Mouse (Mus musculus) frontal cortex, postnatal 14 days (tissue): ENCODE data around the gene Ap4m1.
"Not testable (repeated sequence)": the region's sequence is repeated elsewhere in the genome, so short reads cannot be mapped to it uniquely, and the experiment has no call there.

Experiments
- DNase-seq, 2 experiments: peaks; one replicate each; pipeline ENCODE4 v3.0.0; 2022; ENCODE audit warnings: low spot score in 2 of 2

Gene Ap4m1

GRCm38 (mm10) chr5:138195463-138195862, 23.7 kb downstream of the Ap4m1 start:
- no peak for DNase-seq

DNA sequence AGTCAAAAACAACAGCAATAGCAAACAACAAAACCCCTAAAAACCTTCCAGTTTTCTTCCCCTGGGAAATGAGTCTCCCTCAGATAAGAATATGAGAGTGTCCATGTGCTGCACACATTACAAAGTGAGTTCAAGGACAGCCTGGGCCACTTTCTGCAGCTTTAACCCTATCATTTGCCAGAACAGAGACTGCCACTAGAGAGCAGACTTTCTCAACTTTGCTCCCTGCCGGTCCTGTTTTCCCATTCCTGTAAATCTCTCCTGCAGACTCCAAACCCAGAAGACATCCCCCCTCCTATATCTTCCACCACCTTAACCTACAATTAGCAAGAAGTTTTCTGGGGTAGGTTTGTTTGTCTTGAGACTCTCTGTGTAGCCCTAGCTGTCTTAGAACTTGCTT, 27.8 kb downstream of the Ap4m1 start:
- DNase-seq = no peak

GRCm38 (mm10) chr5:138202086-138202485, 30.3 kb downstream of the Ap4m1 start:
- DNase-seq = no peak

GRCm38 (mm10) chr5:138207253-138207652, 35.5 kb downstream of the Ap4m1 start:
- DNase-seq = no peak

- DNase-seq = no peak
Measured at GRCm38 (mm10) chr5:138207873-138208272, 36.1 kb downstream of the Ap4m1 start.

GRCm38 (mm10) chr5:138216632-138217031, 44.8 kb downstream of the Ap4m1 start:
- DNase-seq = not testable (repeated sequence)

DNA sequence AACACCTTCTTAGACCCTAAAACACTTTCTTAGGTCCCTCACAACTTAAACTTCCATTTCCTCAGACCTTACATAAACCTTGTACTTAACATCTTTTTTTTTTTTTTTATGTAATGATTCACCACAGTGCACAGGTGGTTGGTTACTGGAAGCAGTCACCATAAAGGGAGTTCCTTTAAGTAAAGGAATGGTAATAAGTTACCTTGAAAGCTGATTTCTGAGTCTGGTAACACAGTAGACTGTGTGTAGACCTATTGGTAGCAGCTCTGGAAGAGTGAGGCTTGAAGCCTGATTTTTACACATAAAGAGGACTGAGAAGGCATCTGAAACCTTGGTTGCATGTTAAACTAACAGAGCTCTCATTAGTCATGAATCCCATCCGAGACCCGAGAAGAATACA, 48.1 kb downstream of the Ap4m1 start:
- DNase-seq = no peak

GRCm38 (mm10) chr5:138222111-138222510, 50.3 kb downstream of the Ap4m1 start:
- DNase-seq = peak; percentile 45 to 82

GRCm38 (mm10) chr5:138223287-138223686, 51.5 kb downstream of the Ap4m1 start:
- no peak for DNase-seq

DNA sequence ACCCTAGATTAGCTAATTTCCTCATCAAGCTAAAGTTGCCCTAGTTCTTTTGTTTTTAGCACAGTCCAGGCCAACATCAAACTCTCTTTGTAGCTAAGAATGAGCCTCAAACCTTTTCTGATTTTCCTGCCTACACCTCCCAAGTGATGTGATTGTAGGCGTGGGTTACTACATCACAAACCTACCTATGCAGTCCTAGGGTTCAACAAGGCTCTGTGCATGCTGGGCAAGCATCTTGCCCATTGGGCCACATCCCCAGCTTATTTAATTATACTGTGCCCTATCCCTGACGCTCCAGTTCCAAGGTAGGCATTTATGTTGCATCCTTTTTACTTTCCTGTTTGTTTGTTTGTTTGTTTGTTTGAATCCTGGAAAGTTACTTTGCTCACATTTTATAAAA, 53.9 kb downstream of the Ap4m1 start, which contains the start of gene Nxpe5:
TSS of gene Nxpe5 (plus strand) at position 199 of the 400 bp plus-strand sequence.
- no peak for DNase-seq

GRCm38 (mm10) chr5:138226491-138226890, 54.7 kb downstream of the Ap4m1 start:
- DNase-seq = no peak

GRCm38 (mm10) chr5:138227367-138227766, 55.6 kb downstream of the Ap4m1 start:
- DNase-seq = no peak

DNA sequence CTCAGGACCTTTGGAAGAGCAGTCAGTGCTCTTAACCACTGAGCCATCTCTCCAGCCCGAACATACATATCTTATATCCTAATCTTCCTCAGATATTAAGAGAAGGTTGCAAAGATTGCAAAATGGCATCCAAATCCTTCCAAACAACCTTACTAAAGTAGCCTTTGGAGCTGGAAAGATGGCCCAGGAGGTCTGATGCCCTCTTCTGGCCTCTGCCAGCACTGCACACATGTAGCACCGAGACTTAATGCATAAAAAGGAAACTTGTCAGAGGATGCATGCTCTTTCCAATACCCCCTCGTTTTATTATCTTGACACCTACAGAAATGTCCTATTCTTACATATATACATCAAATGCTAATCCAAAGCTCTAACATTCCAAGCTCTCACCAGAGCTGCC, 56.2 kb downstream of the Ap4m1 start:
- DNase-seq = peak in 1 of 2 experiments; percentile 5

GRCm38 (mm10) chr5:138229511-138229910, 57.7 kb downstream of the Ap4m1 start:
- DNase-seq = no peak
